Comparison of ENCODE assay signal across 10 mouse cellular contexts in the genomic region with DNA sequence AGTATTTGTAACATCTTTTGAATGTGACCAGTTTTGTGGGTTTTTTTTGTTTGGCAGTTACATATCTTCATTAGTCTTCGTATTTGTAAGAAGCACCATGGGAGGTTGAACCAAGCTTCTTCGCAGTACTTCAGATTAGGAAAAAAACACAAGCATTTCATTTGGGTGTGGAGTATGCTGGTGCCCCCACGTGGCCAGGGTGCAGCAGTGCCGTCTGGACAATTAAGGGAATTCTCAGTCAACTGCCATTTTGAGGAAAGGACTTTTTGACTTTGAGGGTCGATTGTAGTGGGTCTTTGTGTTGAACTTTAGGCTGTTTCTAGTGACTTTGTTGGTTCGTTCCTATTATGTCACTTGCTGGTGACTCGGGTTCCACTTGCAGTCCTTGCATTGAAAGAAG. TPM values are rescaled to one million over a fixed set of nuclear protein-coding genes. Genes with fewer than 3 reads are reported as not detected.
DNase-seq lines count a peak whose midpoint lies in the region; ATAC-seq and TF ChIP-seq lines count a peak whose summit lies in the region.
"Had no signal": no experiment of that assay in that cellular context is flagged by ENCODE, and none has a peak within 500 bp of the region (broad histone marks: within the 10 kb centered on the region; RNA-seq: fewer than 3 reads in every experiment).

No protein-coding gene starts in this region.

- TF ChIP-seq CTCF in brain, embryonic 14.5 days (IDR thresholded peaks at IDR 0.05; ENCODE audit: borderline replicate concordance, extremely low read depth, insufficient read depth, insufficient read length) = peak; percentile 85
- peak; percentile 88 for TF ChIP-seq CTCF in stomach, postnatal 0 days (IDR thresholded peaks at IDR 0.05; ENCODE audit: low read depth)

- WGBS in kidney, embryonic 15.5 days = 15% methylated on average over 7 of the region's 7 CpGs
- WGBS in forebrain, embryonic 11.5 days = 17% methylated on average over 7 of the region's 7 CpGs
- WGBS in stomach, postnatal 0 days = 17% methylated on average over 7 of the region's 7 CpGs

- H3K4me3 ChIP-seq in kidney, embryonic 15.5 days (replicated peaks) = no peak overlapping the region
- no peak overlapping the region for H3K4me3 ChIP-seq in forebrain, embryonic 11.5 days (ENCODE audit: low read depth, low read length)
- H3K4me3 ChIP-seq in stomach, postnatal 0 days (ENCODE audit: low read depth, low read length) = no peak overlapping the region
- H3K4me3 ChIP-seq: embryonic facial prominence, embryonic 12.5 days had no signal

- H3K4me1 ChIP-seq in kidney, embryonic 15.5 days = no peaks in the 10 kb centered on the region
- no peaks in the 10 kb centered on the region for H3K4me1 ChIP-seq in forebrain, embryonic 11.5 days (replicated peaks; ENCODE audit: control insufficient read depth, insufficient read depth, low read length)
- H3K4me1 ChIP-seq in stomach, postnatal 0 days (replicated peaks; ENCODE audit: control insufficient read depth, insufficient read depth) = no peaks in the 10 kb centered on the region
- H3K4me1 ChIP-seq: embryonic facial prominence, embryonic 12.5 days had no signal

- TF ChIP-seq EP300 in stomach, postnatal 0 days (optimal IDR thresholded peaks at IDR 0.05) = no peak

- no peaks in the 10 kb centered on the region for H3K36me3 ChIP-seq in kidney, embryonic 15.5 days
- H3K36me3 ChIP-seq in forebrain, embryonic 11.5 days (ENCODE audit: control insufficient read depth, insufficient read depth, low read length) = no peaks in the 10 kb centered on the region
- no peaks in the 10 kb centered on the region for H3K36me3 ChIP-seq in stomach, postnatal 0 days (ENCODE audit: control insufficient read depth, insufficient read depth, low read length)
- H3K36me3 ChIP-seq: embryonic facial prominence, embryonic 12.5 days had no signal

- no peak overlapping the region for H3K9ac ChIP-seq in kidney, embryonic 15.5 days
- no peak overlapping the region for H3K9ac ChIP-seq in forebrain, embryonic 11.5 days (ENCODE audit: low read length)
- H3K9ac ChIP-seq in stomach, postnatal 0 days (ENCODE audit: low read length) = no peak overlapping the region
- H3K9ac ChIP-seq: embryonic facial prominence, embryonic 12.5 days had no signal

- no peak overlapping the region for H3K27ac ChIP-seq in kidney, embryonic 15.5 days
- no peak overlapping the region for H3K27ac ChIP-seq in forebrain, embryonic 11.5 days (ENCODE audit: low read depth, low read length)
- H3K27ac ChIP-seq in stomach, postnatal 0 days (replicated peaks) = no peak overlapping the region
- H3K27ac ChIP-seq: embryonic facial prominence, embryonic 12.5 days had no signal

- H3K9me3 ChIP-seq in kidney, embryonic 15.5 days (replicated peaks) = no peaks in the 10 kb centered on the region
- no peaks in the 10 kb centered on the region for H3K9me3 ChIP-seq in forebrain, embryonic 11.5 days (ENCODE audit: control insufficient read depth, low read length)
- H3K9me3 ChIP-seq in stomach, postnatal 0 days (ENCODE audit: control insufficient read depth, low read length) = no peaks in the 10 kb centered on the region
- H3K9me3 ChIP-seq: embryonic facial prominence, embryonic 12.5 days had no signal

- ATAC-seq in kidney, embryonic 15.5 days (replicated peaks; ENCODE audit: low FRiP score) = no peak
- ATAC-seq in forebrain, embryonic 11.5 days (replicated peaks; ENCODE audit: low FRiP score) = no peak
- peak; percentile 91 for ATAC-seq in megakaryocyte-erythroid progenitor cell, adult 5-6 weeks (replicated peaks; ENCODE audit: low FRiP score, low TSS enrichment, poor library complexity, severe bottlenecking)
- 0 out of 2 replicates have a peak, but pooled peaks have one; percentile 56 for ATAC-seq in stomach, postnatal 0 days (ENCODE audit: low FRiP score, low TSS enrichment)

- no peak overlapping the region for H3K4me2 ChIP-seq in kidney, embryonic 15.5 days
- no peak overlapping the region for H3K4me2 ChIP-seq in forebrain, embryonic 11.5 days (ENCODE audit: low read depth, low read length, severe bottlenecking)
- H3K4me2 ChIP-seq in stomach, postnatal 0 days (replicated peaks; ENCODE audit: low read depth) = no peak overlapping the region
- H3K4me2 ChIP-seq: embryonic facial prominence, embryonic 12.5 days had no signal

- peak; percentile 43 for DNase-seq in kidney, adult 18-20 months
- DNase-seq in ES-CJ7 (ENCODE audit: low read depth, low spot score) = peak; percentile 72
- DNase-seq in brain, embryonic 14.5 days (ENCODE audit: low read depth) = peak; percentile 82
- peak; percentile 74 for DNase-seq in forebrain, embryonic 11.5 days (ENCODE audit: low spot score)
- DNase-seq in kidney, postnatal 4 days = peak; percentile 60 to 71
- DNase-seq in stomach, postnatal 0 days (ENCODE audit: low spot score) = peak; percentile 65

- H3K27me3 ChIP-seq in kidney, embryonic 15.5 days = no peaks in the 10 kb centered on the region
- no peaks in the 10 kb centered on the region for H3K27me3 ChIP-seq in forebrain, embryonic 11.5 days (ENCODE audit: control insufficient read depth, insufficient read depth, low read length)
- H3K27me3 ChIP-seq in stomach, postnatal 0 days (ENCODE audit: control insufficient read depth, insufficient read depth, low read length) = no peaks in the 10 kb centered on the region
- H3K27me3 ChIP-seq: embryonic facial prominence, embryonic 12.5 days had no signal

- no peak for TF ChIP-seq POLR2A in brain, embryonic 14.5 days (IDR thresholded peaks at IDR 0.05; ENCODE audit: borderline replicate concordance, extremely low read depth, insufficient read depth, insufficient read length, poor library complexity, severe bottlenecking)

RNA-seq across cellular contexts. Expression of a gene that starts 20.8 kb away (rescaled TPM):
- 140 and 141 TPM in 2 replicates for polyA plus RNA-seq in kidney, embryonic 15.5 days (2015; fragmentation: Nextera tagmentation; extraction: Ambion mirVana)
- 49.7 and 52.0 TPM in 2 replicates for polyA plus RNA-seq in brain, embryonic 14.5 days (2012; rRNA removed)
- 128 TPM in 2 replicates for polyA plus RNA-seq in forebrain, embryonic 11.5 days (2014; fragmentation: Nextera tagmentation; extraction: Ambion mirVana)
- 80.1 and 93.1 TPM in 2 replicates for total RNA-seq in megakaryocyte-erythroid progenitor cell, adult 5-6 weeks (2014; fragmentation: Nextera tagmentation)
- total RNA-seq in megakaryocyte-erythroid progenitor cell, adult 5-6 weeks (2017) = 62.7 and 74.2 TPM in 2 replicates
- 171 and 180 TPM in 2 replicates for polyA plus RNA-seq in stomach, postnatal 0 days (2015; fragmentation: Nextera tagmentation; extraction: Ambion mirVana)

RNA-seq across cellular contexts. Expression of a gene that starts 22.8 kb away (rescaled TPM):
- polyA plus RNA-seq in kidney, embryonic 15.5 days (2015; fragmentation: Nextera tagmentation; extraction: Ambion mirVana) = 6.6 and 6.7 TPM in 2 replicates
- polyA plus RNA-seq in brain, embryonic 14.5 days (2012; rRNA removed) = 4.4 and 4.8 TPM in 2 replicates
- polyA plus RNA-seq in forebrain, embryonic 11.5 days (2014; fragmentation: Nextera tagmentation; extraction: Ambion mirVana) = 16.7 and 20.6 TPM in 2 replicates
- 3.5 and 9.8 TPM in 2 replicates for total RNA-seq in megakaryocyte-erythroid progenitor cell, adult 5-6 weeks (2014; fragmentation: Nextera tagmentation)
- total RNA-seq in megakaryocyte-erythroid progenitor cell, adult 5-6 weeks (2017) = 6.2 TPM in 1 of 2 replicates, not detected in the other
- 3.4 and 4.0 TPM in 2 replicates for polyA plus RNA-seq in stomach, postnatal 0 days (2015; fragmentation: Nextera tagmentation; extraction: Ambion mirVana)

RNA-seq across cellular contexts. Expression of a gene that starts 32.7 kb away (rescaled TPM):
- polyA plus RNA-seq in kidney, embryonic 15.5 days (2015; fragmentation: Nextera tagmentation; extraction: Ambion mirVana) = 5.4 TPM in 1 of 2 replicates, not detected in the other
- 0.13 and 3.2 TPM in 2 replicates for polyA plus RNA-seq in brain, embryonic 14.5 days (2012; rRNA removed)
- 0.32 TPM in 1 of 2 replicates, not detected in the other for polyA plus RNA-seq in forebrain, embryonic 11.5 days (2014; fragmentation: Nextera tagmentation; extraction: Ambion mirVana)
- not detected in 2 replicates for total RNA-seq in megakaryocyte-erythroid progenitor cell, adult 5-6 weeks (2014; fragmentation: Nextera tagmentation)
- total RNA-seq in megakaryocyte-erythroid progenitor cell, adult 5-6 weeks (2017) = not detected in 2 replicates
- 0.15 TPM in 1 of 2 replicates, not detected in the other for polyA plus RNA-seq in stomach, postnatal 0 days (2015; fragmentation: Nextera tagmentation; extraction: Ambion mirVana)
- total RNA-seq: left cerebral cortex, postnatal 10 days had no signal

Comparison
In these comparisons a context has a peak if more than half of its experiments do, and no peak if none do; other contexts are left out.
1. ATAC-seq: peak in megakaryocyte-erythroid progenitor cell, adult 5-6 weeks (single experiment) and stomach, postnatal 0 days (single experiment); none in kidney, embryonic 15.5 days (single experiment) and forebrain, embryonic 11.5 days (single experiment).
2. Peak in every context shown above with its lines, with median percentiles within 50 percentile points of each other: DNase-seq.